Mouse (Mus musculus) embryonic facial prominence, embryonic 14.5 days (tissue): Measurements from ENCODE around the gene Mertk. TPM values are rescaled to one million over a fixed set of nuclear protein-coding genes. Genes with fewer than 3 reads are reported as not detected.

Experiments used
- ATAC-seq: fragments of 200-750 bp; cut with Nextera tagmentation; 2 replicates; pipeline ENCODE4 v1.8.0; 2017; ENCODE audit warnings: low read depth, moderate number of reproducible peaks, moderate TSS enrichment
- DNase-seq: peaks from one replicate; pipeline ENCODE4 v3.0.0-alpha.2; 2015; ENCODE audit warnings: low spot score
- H3K27ac ChIP-seq: fragments of 300-500 bp; sonication (generic); replicated peaks from 2 replicates; pipeline ENCODE4 v1.5.1; 2014; ENCODE audit warnings: low read depth, mild to moderate bottlenecking, low read length, moderate library complexity
- H3K27me3 ChIP-seq: fragments of 300-500 bp; sonication (generic); replicated peaks from 2 replicates; pipeline ENCODE4 v1.6.1; 2014; ENCODE audit warnings: low read length; ENCODE audit not compliant: control insufficient read depth, insufficient read depth
- H3K36me3 ChIP-seq: fragments of 300-500 bp; sonication (generic); 2 replicates; pipeline ENCODE4 v1.6.1; 2014; ENCODE audit warnings: low read length, mixed read lengths; ENCODE audit not compliant: control insufficient read depth, insufficient read depth
- H3K4me1 ChIP-seq: fragments of 300-500 bp; sonication (generic); 2 replicates; pipeline ENCODE4 v1.6.1; 2014; ENCODE audit warnings: antibody characterized with exemption, low read length; ENCODE audit not compliant: control insufficient read depth, insufficient read depth
- H3K4me2 ChIP-seq: fragments of 300-500 bp; sonication (generic); 2 replicates; pipeline ENCODE4 v1.6.1; 2014; ENCODE audit warnings: low read depth, mild to moderate bottlenecking, low read length, moderate library complexity, mixed read lengths
- H3K4me3 ChIP-seq: fragments of 300-500 bp; sonication (generic); 2 replicates; pipeline ENCODE4 v1.5.1; 2014; ENCODE audit warnings: low read depth, mild to moderate bottlenecking, low read length
- H3K9ac ChIP-seq: fragments of 300-500 bp; sonication (generic); 2 replicates; pipeline ENCODE4 v1.6.1; 2014; ENCODE audit warnings: low read depth, mild to moderate bottlenecking, low read length, moderate library complexity, mixed read lengths
- H3K9me3 ChIP-seq: fragments of 300-500 bp; sonication (generic); 2 replicates; pipeline ENCODE4 v1.6.1; 2016; ENCODE audit warnings: low read length; ENCODE audit not compliant: control insufficient read depth
- WGBS: fragments of 180-500 bp; shearing (Covaris S2); extraction: QIAGEN DNeasy Blood & Tissue Kit; methylation state at CpG from one replicate; pipeline ENCODE4 v1.1.7; 2014; 5-methylcytosine and 5-hydroxymethylcytosine counted together
- polyA plus RNA-seq: library from polyadenylated mRNA; unstranded; fragments of >200 nt; fragmentation: Nextera tagmentation; extraction: Ambion mirVana; gene quantifications from 2 replicates; pipeline ENCODE4 v1.2.1, GENCODE M21; 2014

Gene Mertk
- polyA plus RNA-seq, 1 experiment from 2014 or later: 9.6 TPM

DNA sequence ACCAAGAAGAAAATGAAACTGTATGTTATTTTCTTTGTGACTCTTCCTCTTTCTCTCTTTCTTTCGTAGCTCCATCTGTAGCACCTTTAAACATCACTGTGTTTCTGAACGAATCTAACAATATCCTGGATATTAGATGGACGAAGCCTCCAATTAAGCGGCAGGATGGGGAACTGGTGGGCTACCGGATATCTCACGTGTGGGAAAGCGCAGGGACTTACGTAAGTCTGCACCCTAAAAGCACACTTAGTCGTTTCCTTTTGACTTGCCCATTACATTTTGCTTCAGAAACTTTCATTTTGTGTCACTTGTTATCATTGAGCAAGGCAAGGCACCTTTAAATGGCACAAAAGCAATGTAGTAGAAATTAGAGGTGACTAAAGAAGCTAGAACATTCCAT is 63.3 kb downstream of the Mertk start:
- Histone ChIP-seq H3K4me2 (no peak overlapping the region), H3K9me3 (no peaks in the 10 kb centered on the region), H3K27me3 (no peaks in the 10 kb centered on the region), H3K4me3 (no peak overlapping the region), H3K4me1 (no peaks in the 10 kb centered on the region), H3K9ac (no peak overlapping the region), H3K36me3 (peaks cover 50% of the 10 kb centered on the region), H3K27ac (no peak overlapping the region)
- WGBS: 91% methylated on average over 9 of the region's 9 CpGs
- ATAC-seq (no peak), DNase-seq (no peak)

DNA sequence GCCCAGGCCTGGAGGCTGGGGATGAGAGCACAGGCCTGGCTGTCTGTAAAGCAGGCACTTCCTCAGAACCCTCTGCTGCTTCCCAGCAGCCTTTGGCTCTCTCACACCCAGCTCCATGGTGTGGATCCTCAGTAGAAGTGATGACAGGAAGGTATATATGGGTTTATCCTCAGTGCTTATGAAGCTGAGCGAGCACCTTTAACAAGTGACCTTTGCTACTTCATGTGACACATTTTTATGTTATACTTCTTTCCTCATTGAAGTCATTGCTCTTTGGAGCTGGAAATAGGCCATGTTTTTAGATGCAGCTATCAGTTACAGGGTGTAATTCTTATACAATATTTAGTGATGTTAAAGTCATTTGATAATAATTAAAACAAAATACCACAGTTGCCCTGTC is 67.0 kb downstream of the Mertk start:
- DNase-seq (no peak), ATAC-seq (no peak)
- H3K4me1 ChIP-seq: no peaks in the 10 kb centered on the region
- no peaks in the 10 kb centered on the region for H3K9me3 ChIP-seq
- no peak overlapping the region for H3K9ac ChIP-seq
- H3K4me2 ChIP-seq: no peak overlapping the region
- H3K4me3 ChIP-seq: no peak overlapping the region
- H3K36me3 ChIP-seq: peaks cover 51% of the 10 kb centered on the region
- 94% methylated on average over 1 of the region's 1 CpGs for WGBS
- no peaks in the 10 kb centered on the region for H3K27me3 ChIP-seq
- H3K27ac ChIP-seq: no peak overlapping the region

- Histone ChIP-seq H3K4me2 (no peak overlapping the region), H3K36me3 (peaks cover 38% of the 10 kb centered on the region), H3K27ac (no peak overlapping the region), H3K4me3 (no peak overlapping the region), H3K4me1 (no peaks in the 10 kb centered on the region), H3K27me3 (no peaks in the 10 kb centered on the region), H3K9me3 (no peaks in the 10 kb centered on the region), H3K9ac (no peak overlapping the region)
- 77% methylated on average over 4 of the region's 4 CpGs for WGBS
- DNase-seq: no peak
- no peak for ATAC-seq
Measured at GRCm38 (mm10) chr2:128768545-128769247, 69.9 kb downstream of the Mertk start.

- Histone ChIP-seq H3K36me3 (peaks cover 31% of the 10 kb centered on the region), H3K27me3 (no peaks in the 10 kb centered on the region), H3K9me3 (no peaks in the 10 kb centered on the region), H3K4me2 (no peak overlapping the region), H3K27ac (no peak overlapping the region), H3K9ac (no peak overlapping the region), H3K4me1 (no peaks in the 10 kb centered on the region), H3K4me3 (no peak overlapping the region)
- ATAC-seq (no peak), DNase-seq (no peak)
- WGBS: 89% methylated on average over 6 of the region's 6 CpGs
Measured at GRCm38 (mm10) chr2:128770557-128770956, 71.8 kb downstream of the Mertk start.

GRCm38 (mm10) chr2:128771048-128771447 is 72.3 kb downstream of the Mertk start:
- no peaks in the 10 kb centered on the region for H3K4me1 ChIP-seq
- no peak for DNase-seq
- no peak for ATAC-seq
- peaks cover 30% of the 10 kb centered on the region for H3K36me3 ChIP-seq
- H3K27me3 ChIP-seq: no peaks in the 10 kb centered on the region
- no peak overlapping the region for H3K27ac ChIP-seq
- H3K9me3 ChIP-seq: no peaks in the 10 kb centered on the region
- H3K9ac ChIP-seq: no peak overlapping the region
- H3K4me3 ChIP-seq: no peak overlapping the region
- H3K4me2 ChIP-seq: no peak overlapping the region
- WGBS: 87% methylated on average over 4 of the region's 4 CpGs

DNA sequence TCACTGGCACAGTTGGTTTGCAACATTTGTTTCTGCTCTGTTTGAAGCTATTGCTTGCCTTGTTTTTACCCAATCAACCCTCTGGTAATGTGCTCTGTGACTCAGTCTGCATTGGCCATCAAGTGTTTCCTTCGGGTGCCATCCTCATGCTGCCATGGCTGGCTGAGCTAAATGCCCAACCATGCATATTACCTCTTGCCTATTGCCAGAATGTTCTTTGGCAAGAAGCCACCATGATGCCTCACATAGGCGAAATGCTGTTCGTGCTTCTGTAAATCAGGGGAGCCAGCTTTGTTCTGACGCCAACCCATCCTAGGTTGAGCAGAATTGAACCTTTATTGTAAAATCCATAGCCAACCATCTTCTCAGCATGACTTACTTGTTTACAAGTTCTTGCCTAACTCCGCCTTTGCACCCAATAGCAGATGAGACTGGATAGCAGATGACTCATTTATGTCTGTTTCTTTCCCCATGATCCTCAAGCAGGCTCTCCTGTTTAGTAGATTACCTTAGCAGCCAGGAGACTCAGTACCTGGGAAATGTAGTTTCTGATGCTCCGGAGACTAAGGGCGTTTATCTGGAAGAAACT is 73.1 kb downstream of the Mertk start:
- Histone ChIP-seq H3K4me3 (no peak overlapping the region), H3K9me3 (no peaks in the 10 kb centered on the region), H3K4me1 (no peaks in the 10 kb centered on the region), H3K36me3 (peaks cover 35% of the 10 kb centered on the region), H3K27ac (no peak overlapping the region), H3K4me2 (no peak overlapping the region), H3K9ac (no peak overlapping the region), H3K27me3 (no peaks in the 10 kb centered on the region)
- DNase-seq (no peak), ATAC-seq (no peak)
- 94% methylated on average over 7 of the region's 7 CpGs for WGBS

DNA sequence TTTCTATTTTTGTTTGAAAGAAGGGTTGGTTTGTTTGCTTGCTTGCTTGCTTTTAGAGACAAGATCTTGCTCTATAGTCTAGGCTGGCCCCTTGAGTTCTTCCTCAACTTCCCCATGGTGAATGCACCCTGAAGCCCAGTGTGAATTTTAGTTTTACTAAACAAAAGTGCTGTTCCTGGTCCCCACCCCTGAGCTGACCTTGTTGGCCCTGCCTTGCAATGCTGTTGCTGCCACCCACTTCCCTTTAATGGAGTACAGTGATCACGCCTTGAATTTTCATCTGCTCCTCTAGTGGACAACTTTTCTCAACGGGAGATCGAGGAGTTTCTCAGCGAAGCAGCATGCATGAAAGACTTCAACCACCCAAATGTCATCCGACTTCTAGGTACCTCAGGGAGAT is 83.5 kb downstream of the Mertk start:
- no peak overlapping the region for H3K9ac ChIP-seq
- no peak overlapping the region for H3K4me3 ChIP-seq
- H3K4me2 ChIP-seq: no peak overlapping the region
- H3K4me1 ChIP-seq: peaks cover 3% of the 10 kb centered on the region; the same call in 1 of the 2 replicates
- H3K9me3 ChIP-seq: no peaks in the 10 kb centered on the region
- H3K27ac ChIP-seq: no peak overlapping the region
- 88% methylated on average over 5 of the region's 5 CpGs for WGBS
- peaks cover 42% of the 10 kb centered on the region for H3K36me3 ChIP-seq
- no peaks in the 10 kb centered on the region for H3K27me3 ChIP-seq
- ATAC-seq: no peak
- DNase-seq: no peak

GRCm38 (mm10) chr2:128783660-128784345 is 85.0 kb downstream of the Mertk start:
- Histone ChIP-seq H3K36me3 (peaks cover 43% of the 10 kb centered on the region), H3K27me3 (no peaks in the 10 kb centered on the region), H3K4me2 (no peak overlapping the region), H3K9ac (no peak overlapping the region), H3K9me3 (no peaks in the 10 kb centered on the region), H3K4me1 (peaks cover 3% of the 10 kb centered on the region; the same call in 1 of the 2 replicates), H3K4me3 (no peak overlapping the region), H3K27ac (no peak overlapping the region)
- no peak for ATAC-seq
- DNase-seq: peak; percentile 56
- WGBS: 55% methylated on average over 10 of the region's 10 CpGs
